Mouse (Mus musculus) gastrocnemius, postnatal 25 days (tissue): Measurements from ENCODE around the gene Tdp1. TPM values are rescaled to one million over a fixed set of nuclear protein-coding genes. Genes with fewer than 3 reads are reported as not detected.

Source experiments
- DNase-seq: peaks from one replicate; pipeline ENCODE4 v3.0.0; 2022
- total RNA-seq, 2 experiments: library from RNA; stranded (reverse); gene quantifications; 1 replicate in 1 of 2; 2 replicates in 1 of 2; pipeline ENCODE4 v1.2.3; 2021

Tdp1 gene
- total RNA-seq, 2 experiments from 2014 or later: 4.0 to 5.2 TPM

DNA sequence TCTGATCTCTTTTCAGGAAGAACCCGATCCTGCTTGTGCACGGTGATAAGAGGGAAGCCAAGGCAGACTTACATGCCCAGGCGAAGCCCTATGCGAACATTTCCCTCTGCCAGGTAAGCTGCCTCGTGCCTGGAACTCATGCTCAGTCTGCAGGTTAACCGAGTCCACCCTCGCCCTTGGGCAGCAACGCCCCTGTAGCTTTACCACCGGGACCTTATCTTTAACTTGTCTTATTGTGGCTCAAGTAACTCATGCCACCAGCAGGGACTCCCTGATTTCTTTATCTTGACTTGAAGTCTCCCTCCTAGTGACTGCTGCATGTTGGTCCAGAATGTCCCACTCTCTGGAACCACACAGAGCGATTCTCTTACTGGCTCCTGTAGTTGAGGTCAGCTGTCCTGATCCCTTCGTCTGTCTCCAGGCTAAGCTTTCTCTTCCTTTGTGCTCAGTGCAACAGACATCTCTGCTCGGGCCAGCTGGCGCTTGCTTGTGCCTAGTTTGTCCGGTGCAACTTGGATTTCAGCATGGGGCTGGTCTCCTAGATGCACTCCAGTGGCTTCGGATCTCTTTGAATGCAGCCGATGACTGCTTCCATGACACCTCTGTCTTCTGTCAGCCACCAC lies 14.0 kb downstream of the Tdp1 start:
- DNase-seq: no peak

DNA sequence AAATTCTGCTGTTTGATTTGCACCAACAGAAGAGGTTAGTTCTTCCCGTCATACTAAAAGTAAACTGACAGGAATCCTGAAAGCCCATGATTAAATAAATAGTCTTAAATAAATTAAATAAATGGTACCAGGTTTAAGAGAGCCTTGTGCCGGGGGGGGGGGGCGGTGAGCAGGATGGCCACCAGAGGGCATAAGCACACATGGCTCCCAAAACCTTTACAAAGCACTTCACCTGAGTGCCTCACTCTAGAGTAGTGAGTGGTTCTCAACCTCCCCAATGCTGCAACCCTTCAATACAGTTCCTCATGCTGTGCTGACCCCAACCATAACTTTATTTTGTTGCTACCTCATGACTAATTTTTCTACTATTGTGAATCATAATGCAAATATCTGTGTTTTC lies 15.7 kb downstream of the Tdp1 start:
- no peak for DNase-seq

DNA sequence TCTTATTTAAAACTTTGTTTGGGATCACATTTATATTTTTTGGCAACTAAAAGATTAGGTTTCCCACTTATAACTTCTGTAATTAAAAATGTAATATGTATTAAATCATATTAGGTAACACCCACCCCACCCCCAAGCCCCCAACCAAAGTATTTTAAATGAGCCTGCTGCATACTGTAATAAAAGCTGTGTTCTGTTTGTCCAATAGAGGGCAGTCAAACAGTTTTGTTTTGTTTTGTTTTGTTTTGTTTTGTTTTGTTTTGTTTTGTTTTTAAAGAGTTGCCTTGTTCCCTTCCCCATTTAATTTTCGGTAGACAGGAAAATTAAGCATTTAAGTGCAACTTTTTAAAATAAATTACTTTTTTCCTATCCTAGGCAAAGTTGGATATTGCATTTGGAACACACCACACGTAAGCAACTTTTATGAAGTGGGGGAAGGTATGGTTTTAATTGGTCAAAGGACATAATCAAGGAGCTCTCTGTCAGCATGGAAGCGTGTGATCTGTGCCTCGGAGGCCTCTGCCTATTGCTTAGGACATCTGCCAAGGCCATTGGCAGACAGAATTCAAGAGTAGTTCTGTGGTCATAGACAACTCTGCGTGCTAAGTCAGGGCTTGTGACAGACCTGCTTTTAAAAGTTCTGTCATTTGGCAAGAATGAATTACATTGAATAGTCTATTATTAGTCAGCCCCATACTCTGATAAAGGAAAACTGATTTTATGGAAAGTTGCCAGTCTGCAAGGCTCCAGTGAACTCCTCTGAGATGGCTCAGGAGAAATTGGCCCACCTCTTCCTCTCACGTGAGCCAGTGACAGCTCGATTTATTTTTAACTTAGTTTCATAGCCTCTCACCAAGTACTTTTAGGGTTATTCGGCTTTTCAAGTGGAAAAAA lies 17.9 kb downstream of the Tdp1 start:
- DNase-seq: no peak

DNA sequence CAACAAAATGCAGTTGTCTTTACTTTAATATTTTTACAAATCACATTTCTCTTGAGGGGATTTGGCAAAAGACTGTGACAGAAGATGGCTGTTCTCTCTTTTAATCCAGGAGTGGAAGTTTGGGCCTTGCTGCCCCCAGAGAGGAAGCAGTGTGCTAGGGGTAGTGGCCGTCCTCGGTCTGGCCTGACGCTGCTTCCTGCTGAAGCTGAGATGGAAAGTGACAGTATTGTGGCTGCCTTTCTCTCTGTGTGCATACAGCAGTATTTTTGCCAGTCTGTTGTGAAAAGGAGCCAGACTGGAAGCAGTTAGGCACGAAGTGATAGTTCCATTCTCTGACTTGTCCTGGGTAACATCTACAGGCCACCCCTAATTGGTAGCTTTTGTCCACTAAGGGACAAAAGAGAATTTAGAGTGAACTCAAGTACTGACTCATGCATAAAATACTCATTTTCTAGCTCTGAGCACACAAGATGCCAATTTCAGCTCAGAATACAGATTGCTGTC lies 18.6 kb downstream of the Tdp1 start:
- no peak for DNase-seq

DNA sequence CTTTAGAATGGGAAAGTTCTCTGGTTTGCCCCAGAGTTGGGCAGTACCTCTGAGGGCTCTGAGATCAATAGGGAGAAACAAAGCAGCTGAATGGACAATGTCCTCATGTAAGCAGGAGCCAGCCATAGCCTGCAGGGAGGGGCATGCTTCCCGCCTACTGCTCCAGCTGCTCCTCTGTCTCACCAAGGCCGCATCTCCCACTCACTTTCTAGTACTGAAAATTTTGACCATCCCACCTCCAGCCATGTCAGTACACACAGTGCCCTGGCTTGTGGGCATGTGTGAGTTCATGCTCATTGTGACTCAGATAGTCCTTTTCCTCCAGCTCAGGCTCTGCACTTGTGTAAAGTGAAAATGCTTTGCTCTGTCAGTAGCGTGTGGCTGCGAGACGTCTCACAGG lies 20.2 kb downstream of the Tdp1 start:
- no peak for DNase-seq

DNA sequence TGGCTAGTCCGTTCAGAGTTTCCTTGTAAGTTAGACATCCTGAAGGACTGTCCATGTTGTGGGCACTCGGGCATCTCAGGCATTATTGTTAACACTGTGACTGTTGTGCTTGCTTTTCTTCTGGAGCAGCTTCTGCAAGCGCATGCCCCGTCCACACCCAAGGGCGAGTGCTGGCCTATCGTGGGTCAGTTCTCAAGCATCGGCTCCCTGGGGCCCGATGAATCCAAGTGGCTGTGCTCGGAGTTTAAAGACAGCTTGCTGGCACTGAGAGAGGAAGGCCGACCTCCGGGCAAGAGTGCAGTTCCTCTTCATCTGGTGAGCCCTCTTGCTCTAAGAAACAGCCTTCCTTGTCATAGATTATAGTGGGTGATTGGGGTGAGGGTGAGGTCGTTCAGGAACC lies 27.1 kb downstream of the Tdp1 start:
- no peak for DNase-seq

DNA sequence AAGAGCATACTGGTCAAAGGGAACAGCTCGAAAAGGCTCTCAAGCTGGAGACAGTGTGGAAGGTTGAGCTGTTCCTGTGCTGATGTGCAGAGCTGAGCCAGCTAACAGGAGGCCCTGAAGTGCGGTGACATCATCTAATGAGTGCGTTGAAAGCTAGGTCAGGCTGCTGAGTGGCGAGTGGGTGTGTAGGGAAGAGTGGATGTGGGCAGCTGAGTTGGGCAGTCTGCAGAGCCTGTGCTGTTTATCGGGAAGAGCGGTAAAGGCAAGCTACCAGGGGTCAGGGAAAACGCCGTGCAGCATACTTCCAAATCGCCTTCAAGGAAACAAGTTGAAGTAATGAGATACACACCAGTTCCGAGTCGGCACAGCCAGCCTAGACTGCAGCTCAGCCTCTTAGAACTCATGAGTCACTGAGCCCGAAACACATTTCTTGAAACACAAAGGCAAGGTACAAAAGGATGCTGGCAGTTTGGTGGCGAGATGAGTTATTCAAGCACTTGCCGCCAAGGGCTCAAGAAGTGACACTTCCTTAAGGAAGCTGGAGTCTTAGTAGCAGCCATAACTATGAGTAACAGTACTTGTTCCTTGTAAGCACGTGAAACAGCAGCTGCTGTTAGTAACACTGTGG lies 33.6 kb downstream of the Tdp1 start:
- no peak for DNase-seq

DNA sequence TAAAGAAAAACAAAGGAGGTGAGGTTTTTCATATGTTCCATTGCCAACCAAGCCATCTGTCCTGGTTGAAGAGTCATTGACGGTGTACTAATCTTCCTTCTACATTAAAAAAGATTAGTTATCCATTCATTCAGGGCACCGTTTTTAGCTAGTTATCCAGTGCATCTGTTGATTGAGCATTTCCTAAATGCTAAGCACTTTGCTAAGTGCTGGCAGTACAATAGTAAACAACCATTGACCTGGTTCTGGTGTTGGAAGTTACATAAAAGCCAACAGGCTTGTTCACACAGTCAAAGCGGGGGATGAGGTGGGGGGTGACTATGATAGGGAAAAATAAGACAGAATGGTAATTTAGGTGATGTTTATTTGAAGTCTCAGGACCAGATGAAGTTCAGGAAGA lies 35.3 kb downstream of the Tdp1 start:
- no peak for DNase-seq

DNA sequence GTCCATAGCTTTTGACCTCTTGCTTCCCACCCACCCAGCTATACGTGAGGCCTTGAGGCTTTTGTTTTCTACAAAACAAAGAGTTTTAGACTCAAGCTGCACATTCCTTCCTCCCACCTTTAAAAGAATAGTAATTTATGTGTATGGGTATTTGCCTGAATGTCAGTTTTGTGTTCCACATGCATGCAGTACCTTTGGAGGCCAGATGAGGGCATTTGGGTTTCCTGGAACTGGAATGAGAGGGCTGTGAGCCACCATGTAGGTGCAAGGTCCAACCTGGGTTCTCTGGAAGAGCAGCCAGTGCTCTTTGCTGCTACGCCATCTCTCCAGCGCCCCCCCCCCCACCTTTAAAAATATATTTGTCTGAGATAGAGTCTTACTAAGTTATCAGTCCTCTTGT lies 36.7 kb downstream of the Tdp1 start:
- no peak for DNase-seq

DNA sequence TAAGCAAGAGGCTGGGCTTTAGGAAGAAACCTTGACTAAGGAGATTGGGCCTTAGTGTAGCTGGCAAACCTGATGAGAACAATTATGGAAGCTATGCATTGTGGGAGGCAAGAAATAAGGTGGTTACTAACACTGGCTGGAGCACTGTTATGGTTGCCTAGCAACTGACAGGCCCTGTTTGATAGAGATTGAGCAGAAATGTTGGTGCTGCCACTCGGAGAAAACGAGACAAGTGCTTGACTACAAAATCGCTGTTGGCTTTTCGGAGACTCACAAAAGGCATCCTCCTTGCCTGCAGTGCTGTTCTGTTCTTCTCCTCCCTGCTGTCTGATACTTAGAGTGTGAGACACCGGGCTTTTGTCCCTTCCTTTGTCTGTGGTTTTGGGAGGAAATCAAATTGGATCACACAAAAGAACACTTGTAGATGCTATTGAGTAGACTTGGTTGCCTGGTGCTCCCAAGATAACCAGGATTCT lies 38.9 kb downstream of the Tdp1 start:
- no peak for DNase-seq

DNA sequence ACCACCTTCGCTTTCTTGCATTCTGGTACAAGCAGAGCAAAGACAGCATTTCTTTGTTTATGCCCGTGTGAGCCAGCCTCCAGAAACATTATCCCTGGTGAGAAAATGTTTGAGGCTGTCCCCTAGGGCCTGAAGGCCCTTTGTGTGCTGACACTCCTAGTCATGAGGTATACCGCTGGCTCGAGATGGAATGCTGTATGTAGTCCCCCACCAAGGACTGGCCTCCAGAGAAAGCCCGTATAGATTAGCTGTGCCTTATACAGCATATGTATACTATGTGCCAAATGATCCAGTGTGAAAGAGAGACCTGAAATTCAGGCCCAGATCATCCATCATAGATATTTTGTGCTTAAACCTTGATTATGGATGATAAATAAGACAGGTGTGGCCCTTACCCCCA lies 39.4 kb downstream of the Tdp1 start:
- no peak for DNase-seq

DNA sequence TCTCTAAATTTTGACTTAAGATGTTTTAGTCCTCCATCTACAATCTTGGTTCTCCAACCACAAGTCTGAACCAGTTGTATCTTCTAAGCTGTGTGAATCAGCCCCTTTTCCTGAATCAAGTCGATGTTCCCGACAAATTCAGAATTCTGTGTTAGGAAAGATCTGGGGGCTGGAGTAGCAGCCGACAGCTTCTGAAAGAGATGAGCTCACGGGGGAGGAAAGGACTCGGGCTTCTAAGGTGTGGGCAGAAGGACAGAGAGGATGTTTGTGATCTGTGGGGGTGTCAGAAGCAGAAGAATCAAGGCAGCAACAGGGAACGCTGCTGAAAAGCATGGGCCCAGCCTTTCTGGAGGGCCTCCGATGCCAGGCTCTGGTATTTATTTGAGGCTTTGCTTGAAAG lies 44.0 kb downstream of the Tdp1 start:
- no peak for DNase-seq

DNA sequence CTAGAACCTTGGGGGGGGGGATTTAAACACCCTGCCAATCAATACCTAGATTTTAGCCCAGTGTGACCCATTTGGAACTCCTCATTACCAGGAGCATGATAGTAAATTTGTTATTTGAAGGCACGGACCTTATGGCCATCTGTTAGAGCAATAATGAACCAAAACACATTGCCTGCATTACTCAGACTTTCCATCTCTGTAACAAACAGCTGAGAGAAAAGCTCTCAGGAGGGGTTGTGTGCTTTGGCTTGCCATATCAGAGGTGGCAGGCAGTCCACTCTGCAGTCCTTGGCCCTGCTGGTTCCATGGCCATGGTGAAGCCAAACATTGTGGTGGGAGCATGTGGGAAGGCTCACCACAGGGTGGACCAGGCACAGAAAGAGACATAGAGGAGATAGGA lies 44.8 kb downstream of the Tdp1 start:
- DNase-seq: no peak

DNA sequence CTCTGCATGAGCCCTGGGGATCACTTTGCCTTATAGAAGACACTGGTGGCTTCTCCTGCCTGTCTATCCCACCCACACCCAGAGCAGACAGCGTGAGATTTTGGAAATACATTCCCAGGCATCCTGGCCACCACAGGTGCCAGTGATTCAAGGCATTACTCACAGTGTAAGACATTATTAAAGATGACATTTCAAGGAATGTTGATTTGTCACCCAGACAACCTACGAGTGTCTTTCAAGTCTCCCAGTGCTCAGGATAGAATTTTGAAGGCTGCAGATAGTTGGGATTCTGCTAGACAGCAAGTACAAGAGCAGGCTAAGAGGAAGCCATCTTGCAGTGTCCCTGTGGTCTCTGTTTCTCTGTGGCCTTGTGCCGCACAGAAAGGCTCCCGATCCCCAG lies 47.9 kb downstream of the Tdp1 start:
- DNase-seq: no peak

DNA sequence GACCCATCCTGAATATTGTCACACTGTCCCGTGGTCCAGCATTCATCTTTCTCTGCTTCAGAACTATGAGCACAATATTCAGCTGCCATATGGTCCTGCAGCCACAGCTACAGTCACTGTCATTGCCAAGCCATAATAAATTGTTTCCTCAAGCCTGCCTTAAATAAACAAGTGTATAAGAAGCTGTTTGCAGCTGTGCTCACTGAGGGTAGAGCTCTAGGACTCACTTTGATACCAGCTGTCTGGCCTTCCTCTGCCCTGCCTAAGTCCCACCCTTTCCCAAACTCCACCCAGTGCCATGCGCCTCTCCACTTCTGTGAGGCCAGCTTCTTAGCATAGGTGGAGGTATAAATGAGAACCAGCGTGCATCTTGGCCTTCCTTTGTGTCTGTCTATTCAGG lies 49.3 kb downstream of the Tdp1 start:
- DNase-seq: no peak

DNA sequence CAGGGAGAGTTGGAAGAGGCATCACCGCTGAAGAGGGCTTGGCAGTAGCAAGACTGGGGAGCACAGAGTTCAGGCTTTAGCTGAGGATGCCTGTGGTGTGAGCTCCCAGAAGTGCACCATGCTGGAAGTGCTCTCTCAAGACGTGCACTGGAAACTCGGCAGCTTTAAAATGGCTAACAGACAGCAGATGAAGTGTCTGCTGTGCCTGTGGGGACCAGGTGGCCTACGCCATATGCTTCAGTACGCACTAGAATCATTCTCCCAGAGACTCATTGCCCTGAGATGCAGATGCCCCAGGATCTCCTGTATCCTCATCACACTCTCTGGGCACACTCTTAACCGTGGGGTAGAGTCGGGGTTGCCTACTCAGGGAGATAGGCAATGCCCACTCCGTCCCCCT lies 51.1 kb downstream of the Tdp1 start:
- DNase-seq: no peak

DNA sequence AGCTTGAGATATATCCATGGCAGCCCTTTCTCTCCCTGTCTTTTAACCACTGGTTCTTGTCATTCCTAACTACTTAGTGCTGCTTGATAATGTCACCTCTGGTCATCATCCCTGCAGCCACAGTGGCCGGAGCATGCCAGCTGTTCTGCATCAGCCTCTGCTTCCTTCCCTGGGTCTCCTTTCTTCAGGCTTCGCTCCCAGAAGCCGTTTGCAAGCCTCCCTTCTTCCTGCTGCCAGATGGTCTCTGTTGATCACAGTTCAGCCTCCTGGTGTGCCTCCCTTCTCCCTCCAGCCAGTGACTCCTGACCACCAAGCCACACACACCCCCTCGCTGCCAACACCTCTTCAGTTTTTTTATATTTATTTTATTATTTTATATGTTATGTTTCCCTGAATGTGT lies 54.2 kb downstream of the Tdp1 start:
- DNase-seq: no peak

DNA sequence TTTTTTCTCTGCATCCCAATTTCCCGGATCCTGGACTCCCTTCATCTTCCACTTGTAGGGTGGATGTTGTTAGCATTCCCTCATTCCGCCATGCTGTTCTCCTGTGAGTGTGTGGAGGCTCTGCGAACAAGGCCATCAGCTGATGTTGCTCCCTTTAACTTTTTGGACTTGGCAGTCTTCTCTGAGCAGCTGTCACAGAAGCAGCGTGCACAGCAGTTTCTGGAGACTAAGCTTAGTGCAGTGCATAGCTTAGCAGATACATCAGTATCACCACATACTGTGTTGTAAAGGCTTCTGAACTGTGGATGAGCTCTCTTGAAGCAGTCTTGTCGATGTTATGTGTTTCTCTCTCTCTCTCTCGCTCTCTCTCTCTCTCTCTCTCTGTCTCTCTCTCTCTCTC lies 54.9 kb downstream of the Tdp1 start:
- no peak for DNase-seq

DNA sequence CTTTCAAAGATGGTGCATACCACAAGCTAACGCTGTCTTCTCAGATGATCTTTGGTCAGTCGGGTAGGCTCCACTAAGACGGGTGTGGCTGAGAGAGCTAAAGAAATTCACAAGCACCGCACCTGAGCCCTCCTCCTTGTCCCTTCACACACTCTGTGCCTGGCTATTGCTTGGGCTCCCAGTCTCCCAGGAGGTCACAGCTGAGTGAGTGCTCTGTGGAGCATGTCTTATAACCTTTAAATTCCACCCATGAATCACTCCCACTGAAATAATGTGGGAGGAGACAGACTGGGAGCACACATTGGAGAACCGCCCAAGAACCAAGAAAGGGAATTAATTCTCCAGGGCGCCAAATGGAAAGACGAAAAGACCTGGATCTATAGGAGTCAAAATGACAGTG lies 56.4 kb downstream of the Tdp1 start:
- no peak for DNase-seq

DNA sequence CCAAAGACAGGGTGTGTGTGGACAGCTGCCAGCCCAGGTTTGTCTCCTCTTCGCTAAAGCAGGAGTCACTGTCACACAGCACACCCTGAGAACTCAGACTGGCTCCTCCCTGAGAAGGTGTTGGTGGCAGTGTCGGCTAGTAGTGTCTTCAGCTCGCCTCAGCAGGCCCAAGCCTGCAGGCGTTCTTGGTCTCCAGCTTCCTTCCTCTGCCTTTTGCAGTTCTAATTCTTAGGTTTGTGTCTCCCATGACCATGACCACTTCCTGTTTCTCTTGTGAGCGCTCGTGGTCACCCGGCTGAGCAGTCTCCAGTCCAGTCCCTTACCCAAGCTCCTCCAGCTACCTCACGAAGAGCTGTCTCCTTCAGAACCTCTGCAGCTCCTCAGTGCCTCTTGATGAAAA lies 58.1 kb downstream of the Tdp1 start:
- no peak for DNase-seq

DNA sequence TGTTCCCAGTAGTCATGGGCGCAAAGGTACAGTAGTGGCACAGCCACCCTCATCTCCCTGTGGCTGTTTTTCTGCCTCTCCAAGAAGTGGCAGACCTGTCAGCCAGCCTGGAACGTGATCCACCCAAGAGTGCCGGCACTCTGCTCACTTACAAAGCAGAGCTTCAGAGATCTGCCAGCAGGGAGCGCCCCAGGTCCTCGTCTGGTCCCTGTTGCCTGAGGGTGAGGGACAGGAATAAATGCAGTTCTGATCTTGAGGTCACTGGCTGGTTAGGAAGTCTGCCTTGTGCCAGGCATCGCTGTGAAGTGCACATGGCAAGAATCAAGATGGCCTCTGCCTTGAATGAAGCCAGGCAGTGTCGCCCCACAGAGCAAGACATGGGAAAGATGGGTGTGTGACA lies 68.6 kb downstream of the Tdp1 start:
- DNase-seq: peak; percentile 58

DNA sequence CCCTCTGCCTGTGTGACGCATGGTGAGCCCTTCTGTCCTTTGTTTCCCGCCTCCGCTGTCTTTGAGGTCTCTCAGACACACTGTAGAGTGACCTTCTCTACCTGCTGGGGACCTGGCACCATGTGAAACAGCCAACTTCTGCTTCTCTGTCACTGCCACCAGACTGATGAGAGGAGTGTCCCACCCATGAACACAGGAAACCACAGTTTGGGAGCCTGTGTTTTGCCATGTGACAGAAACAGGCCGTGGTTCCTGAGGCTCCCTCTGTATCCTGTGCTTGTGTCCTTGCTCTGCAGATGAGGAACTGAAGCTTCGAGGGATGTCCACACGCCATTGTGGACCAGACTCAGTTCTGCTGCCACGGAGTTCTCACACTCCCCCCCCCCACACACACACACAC lies 72.1 kb downstream of the Tdp1 start:
- DNase-seq: no peak
